Mouse (Mus musculus): ENCODE data around the gene Gm21497. TPM values are rescaled to one million over a fixed set of nuclear protein-coding genes. Genes with fewer than 3 reads are reported as not detected.

The Gm21497 gene
- not detected in 2 replicates for polyA plus RNA-seq (2012; rRNA removed; ENCODE audit: low replicate concordance)

DNA sequence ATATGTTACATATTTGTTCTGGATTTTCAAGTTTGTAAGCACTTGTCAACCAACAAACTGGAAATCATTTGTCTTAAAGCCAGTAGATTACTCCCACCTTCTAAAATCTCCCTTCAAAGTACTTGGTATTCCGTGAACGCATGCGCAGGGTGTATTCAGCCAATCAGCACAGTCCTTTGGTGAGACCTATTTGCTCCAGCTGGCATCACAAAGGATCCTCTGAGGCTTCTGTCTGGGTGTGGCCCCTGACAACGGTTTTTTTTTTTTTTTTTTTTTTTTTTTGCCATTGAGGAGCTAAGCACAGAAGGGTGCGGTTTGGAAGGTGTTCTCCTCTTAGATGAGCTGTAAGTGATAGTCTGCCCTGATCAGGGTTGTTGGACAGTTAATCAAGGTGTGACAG is at the start of gene Gm21497:
Gene Gm21497 (plus strand): TSS at position 301 of the 400 bp plus-strand sequence.

Data from duodenum, adult 2 months (tissue).